Mouse (Mus musculus) megakaryocyte, adult 5-6 weeks (primary cell): ENCODE results near the gene Slc8a1. TPM values are rescaled to one million over a fixed set of nuclear protein-coding genes. Genes with fewer than 3 reads are reported as not detected.

Experiments
- ATAC-seq: 2 replicates; pipeline ENCODE4 v1.8.0; 2016; ENCODE audit warnings: mild to moderate bottlenecking, inconsistent platforms; ENCODE audit not compliant: poor library complexity, severe bottlenecking
- total RNA-seq, 2 experiments: library from RNA; stranded (forward) in 1 of 2; stranded (reverse) in 1 of 2; fragments of 153-499, 151-499 nt in 1 of 2; fragments of 221-1000, 200-1000 nt in 1 of 2; gene quantifications; 2 replicates each; pipeline versions ENCODE4 v1.2.3 to v1.2.4; 2015 to 2017

Gene Slc8a1
- total RNA-seq, 2 experiments from 2014 or later: 23.5 to 24.6 TPM

- peak; percentile 56 for ATAC-seq
Observed at GRCm38 (mm10) chr17:81579728-81580425, 158.3 kb downstream of the Slc8a1 start.

GRCm38 (mm10) chr17:81576893-81577292 is 161.3 kb downstream of the Slc8a1 start:
- ATAC-seq: no peak

GRCm38 (mm10) chr17:81565634-81566372 is 172.4 kb downstream of the Slc8a1 start:
- ATAC-seq: no peak

GRCm38 (mm10) chr17:81554052-81554734 is 184.0 kb downstream of the Slc8a1 start:
- no peak for ATAC-seq

- ATAC-seq: peak; percentile 90
Observed at GRCm38 (mm10) chr17:81551856-81552635, 186.1 kb downstream of the Slc8a1 start.

GRCm38 (mm10) chr17:81550864-81551263 is 187.3 kb downstream of the Slc8a1 start:
- no peak for ATAC-seq

GRCm38 (mm10) chr17:81548016-81548415 is 190.2 kb downstream of the Slc8a1 start:
- ATAC-seq: no peak

- no peak for ATAC-seq
Observed at GRCm38 (mm10) chr17:81546525-81546924, 191.7 kb downstream of the Slc8a1 start.

- ATAC-seq: no peak
Observed at GRCm38 (mm10) chr17:81546012-81546411, 192.2 kb downstream of the Slc8a1 start.

GRCm38 (mm10) chr17:81544926-81545325 is 193.3 kb downstream of the Slc8a1 start:
- ATAC-seq: no peak

- ATAC-seq: no peak
Observed at GRCm38 (mm10) chr17:81542313-81543185, 195.6 kb downstream of the Slc8a1 start.

GRCm38 (mm10) chr17:81538163-81539160 is 199.7 kb downstream of the Slc8a1 start:
- ATAC-seq: peak; percentile 49; the same call in 1 of the 2 replicates

- peak; percentile 93 for ATAC-seq
Observed at GRCm38 (mm10) chr17:81536093-81536492, 202.1 kb downstream of the Slc8a1 start.

- ATAC-seq: no peak
Observed at GRCm38 (mm10) chr17:81529849-81530248, 208.3 kb downstream of the Slc8a1 start.

- ATAC-seq: no peak
Observed at GRCm38 (mm10) chr17:81528940-81529339, 209.2 kb downstream of the Slc8a1 start.

- ATAC-seq: no peak
Observed at GRCm38 (mm10) chr17:81526463-81526862, 211.7 kb downstream of the Slc8a1 start.

GRCm38 (mm10) chr17:81524826-81525225 is 213.4 kb downstream of the Slc8a1 start:
- no peak for ATAC-seq

- ATAC-seq: no peak
Observed at GRCm38 (mm10) chr17:81523943-81524342, 214.2 kb downstream of the Slc8a1 start.
